ENCODE assay signal across 11 mouse cellular contexts in genomic region chr12:112151980-112152362, GRCm38 (mm10). TPM values are rescaled to one million over a fixed set of nuclear protein-coding genes. Genes with fewer than 3 reads are reported as not detected.
DNase-seq lines count a peak whose midpoint lies in the region; ATAC-seq and TF ChIP-seq lines count a peak whose summit lies in the region.
"Had no signal": no experiment of that assay in that cellular context is flagged by ENCODE, and none has a peak within 500 bp of the region (broad histone marks: within the 10 kb centered on the region; RNA-seq: fewer than 3 reads in every experiment).

No protein-coding gene starts in this region.

- ATAC-seq in forebrain, embryonic 12.5 days (ENCODE audit: low FRiP score) = no peak
- ATAC-seq in kidney, postnatal 0 days (replicated peaks; ENCODE audit: low FRiP score, low read depth) = no peak
- ATAC-seq in limb, embryonic 12.5 days (ENCODE audit: insufficient number of reproducible peaks, insufficient read depth, low FRiP score, low TSS enrichment, low read depth) = 0 out of 2 replicates have a peak, but pooled peaks have one; percentile 54

- H3K27me3 ChIP-seq in forebrain, embryonic 10.5 days (ENCODE audit: poor library complexity, severe bottlenecking) = peaks cover 34% of the 10 kb centered on the region
- H3K27me3 ChIP-seq in forebrain, embryonic 12.5 days = no peaks in the 10 kb centered on the region
- no peaks in the 10 kb centered on the region; the same call in 1 of the 2 replicates for H3K27me3 ChIP-seq in kidney, postnatal 0 days (ENCODE audit: insufficient read depth, low read length)
- H3K27me3 ChIP-seq in embryonic facial prominence, embryonic 10.5 days (replicated peaks; ENCODE audit: low read depth, poor library complexity, severe bottlenecking) = peaks cover 18% of the 10 kb centered on the region
- peaks cover 5% of the 10 kb centered on the region; the same call in 1 of the 2 replicates for H3K27me3 ChIP-seq in limb, embryonic 12.5 days

- no peak overlapping the region for H3K9ac ChIP-seq in forebrain, embryonic 12.5 days
- no peak overlapping the region for H3K9ac ChIP-seq in kidney, postnatal 0 days (ENCODE audit: low read depth, low read length)
- H3K9ac ChIP-seq in limb, embryonic 12.5 days (replicated peaks) = no peak overlapping the region
- H3K9ac ChIP-seq: heart, embryonic 12.5 days had no signal

- no peak overlapping the region for H3K4me2 ChIP-seq in forebrain, embryonic 12.5 days
- no peak overlapping the region for H3K4me2 ChIP-seq in kidney, postnatal 0 days (ENCODE audit: low read length)
- H3K4me2 ChIP-seq in limb, embryonic 12.5 days = no peak overlapping the region

- no peak for DNase-seq in forebrain, embryonic 10.5 days (ENCODE audit: extremely low spot score, low spot score)
- peak; percentile 50 for DNase-seq in kidney, postnatal 0 days (ENCODE audit: low spot score)
- no peak for DNase-seq in kidney, postnatal 25 days
- peak; percentile 75 for DNase-seq in embryonic facial prominence, embryonic 10.5 days (ENCODE audit: low spot score)
- DNase-seq in urinary bladder, adult 18-20 months (ENCODE audit: low spot score in 2 of 2) = no peak
- no peak for DNase-seq in lung, postnatal 14 days
- DNase-seq: cerebellum, postnatal 36 days; layer of hippocampus, adult 9-11 months had no signal

- H3K9me3 ChIP-seq in forebrain, embryonic 10.5 days = no peaks in the 10 kb centered on the region
- no peaks in the 10 kb centered on the region for H3K9me3 ChIP-seq in forebrain, embryonic 12.5 days
- H3K9me3 ChIP-seq in kidney, postnatal 0 days (replicated peaks; ENCODE audit: low read length) = no peaks in the 10 kb centered on the region
- no peaks in the 10 kb centered on the region for H3K9me3 ChIP-seq in embryonic facial prominence, embryonic 10.5 days
- H3K9me3 ChIP-seq in limb, embryonic 12.5 days = no peaks in the 10 kb centered on the region
- H3K9me3 ChIP-seq: heart, embryonic 12.5 days had no signal

- peaks cover 24% of the 10 kb centered on the region for H3K36me3 ChIP-seq in forebrain, embryonic 10.5 days (replicated peaks)
- H3K36me3 ChIP-seq in forebrain, embryonic 12.5 days (replicated peaks) = peaks cover 19% of the 10 kb centered on the region
- H3K36me3 ChIP-seq in kidney, postnatal 0 days (ENCODE audit: insufficient read depth, low read length) = no peaks in the 10 kb centered on the region
- H3K36me3 ChIP-seq in embryonic facial prominence, embryonic 10.5 days (replicated peaks) = peaks cover 25% of the 10 kb centered on the region
- H3K36me3 ChIP-seq in limb, embryonic 12.5 days = 0 out of 2 replicates have a peak, but pooled peaks cover 5% of the 10 kb centered on the region
- H3K36me3 ChIP-seq: heart, embryonic 12.5 days had no signal

- peak overlapping the region; percentile 79 for H3K27ac ChIP-seq in forebrain, embryonic 10.5 days
- no peak overlapping the region for H3K27ac ChIP-seq in forebrain, embryonic 12.5 days
- no peak overlapping the region for H3K27ac ChIP-seq in kidney, postnatal 0 days
- peak overlapping the region; percentile 83 for H3K27ac ChIP-seq in embryonic facial prominence, embryonic 10.5 days (replicated peaks)
- H3K27ac ChIP-seq in limb, embryonic 12.5 days = peak overlapping the region; percentile 82

- H3K4me1 ChIP-seq in forebrain, embryonic 10.5 days = peaks cover 99% of the 10 kb centered on the region
- peaks cover 99% of the 10 kb centered on the region for H3K4me1 ChIP-seq in forebrain, embryonic 12.5 days
- H3K4me1 ChIP-seq in kidney, postnatal 0 days (replicated peaks; ENCODE audit: insufficient read depth, low read length) = no peaks in the 10 kb centered on the region
- peaks cover 99% of the 10 kb centered on the region for H3K4me1 ChIP-seq in embryonic facial prominence, embryonic 10.5 days
- H3K4me1 ChIP-seq in limb, embryonic 12.5 days (replicated peaks) = peaks cover 87% of the 10 kb centered on the region

- no peak for TF ChIP-seq CTCF in kidney, postnatal 0 days (IDR thresholded peaks at IDR 0.05; ENCODE audit: low read depth)

- H3K4me3 ChIP-seq in forebrain, embryonic 10.5 days = no peak overlapping the region
- no peak overlapping the region for H3K4me3 ChIP-seq in forebrain, embryonic 12.5 days (replicated peaks)
- H3K4me3 ChIP-seq in kidney, postnatal 0 days (replicated peaks; ENCODE audit: low read depth, low read length) = no peak overlapping the region
- no peak overlapping the region; the same call in 1 of the 2 replicates for H3K4me3 ChIP-seq in embryonic facial prominence, embryonic 10.5 days
- H3K4me3 ChIP-seq in limb, embryonic 12.5 days (replicated peaks) = no peak overlapping the region
- H3K4me3 ChIP-seq: heart, embryonic 12.5 days had no signal

- 34% methylated on average over 6 of the region's 6 CpGs for WGBS in forebrain, embryonic 10.5 days
- WGBS in forebrain, embryonic 12.5 days = 41% methylated on average over 5 of the region's 6 CpGs
- 35% methylated on average over 6 of the region's 6 CpGs for WGBS in kidney, postnatal 0 days
- 23% methylated on average over 6 of the region's 6 CpGs for WGBS in embryonic facial prominence, embryonic 10.5 days
- WGBS in limb, embryonic 12.5 days = 19% methylated on average over 6 of the region's 6 CpGs

RNA-seq across cellular contexts. Expression of gene Kif26a, which starts 6.0 kb away (rescaled TPM):
- 3.8 and 4.4 TPM in 2 replicates for polyA plus RNA-seq in forebrain, embryonic 10.5 days (2016; fragmentation: Nextera tagmentation; extraction: Ambion mirVana)
- 11.8 and 14.0 TPM in 2 replicates for polyA plus RNA-seq in forebrain, embryonic 12.5 days (2016; fragmentation: Nextera tagmentation; extraction: Ambion mirVana)
- polyA plus RNA-seq in kidney, postnatal 0 days (2015; fragmentation: Nextera tagmentation; extraction: Ambion mirVana) = 2.2 and 2.7 TPM in 2 replicates
- polyA plus RNA-seq in embryonic facial prominence, embryonic 10.5 days (2016; fragmentation: Nextera tagmentation; extraction: Ambion mirVana) = 3.3 and 3.4 TPM in 2 replicates
- polyA plus RNA-seq in limb, embryonic 12.5 days (2016; fragmentation: Nextera tagmentation; extraction: Ambion mirVana) = 6.6 and 6.7 TPM in 2 replicates

RNA-seq across cellular contexts. Expression of gene Aspg, which starts 45.5 kb away (rescaled TPM):
- 1.3 and 2.0 TPM in 2 replicates for polyA plus RNA-seq in forebrain, embryonic 10.5 days (2016; fragmentation: Nextera tagmentation; extraction: Ambion mirVana)
- polyA plus RNA-seq in forebrain, embryonic 12.5 days (2016; fragmentation: Nextera tagmentation; extraction: Ambion mirVana) = 0.23 and 0.59 TPM in 2 replicates
- 2.2 and 2.3 TPM in 2 replicates for polyA plus RNA-seq in kidney, postnatal 0 days (2015; fragmentation: Nextera tagmentation; extraction: Ambion mirVana)
- polyA plus RNA-seq in embryonic facial prominence, embryonic 10.5 days (2016; fragmentation: Nextera tagmentation; extraction: Ambion mirVana) = 2.7 TPM in 2 replicates
- 3.1 and 3.4 TPM in 2 replicates for polyA plus RNA-seq in limb, embryonic 12.5 days (2016; fragmentation: Nextera tagmentation; extraction: Ambion mirVana)

Comparison
In these comparisons a context has a peak if more than half of its experiments do, and no peak if none do; other contexts are left out.
1. DNase-seq: peak in kidney, postnatal 0 days (single experiment) and embryonic facial prominence, embryonic 10.5 days (single experiment); none in forebrain, embryonic 10.5 days (single experiment), kidney, postnatal 25 days (0 of 2), urinary bladder, adult 18-20 months (0 of 2) and lung, postnatal 14 days (single experiment).
2. H3K27ac ChIP-seq: peak in forebrain, embryonic 10.5 days (single experiment), embryonic facial prominence, embryonic 10.5 days (single experiment) and limb, embryonic 12.5 days (single experiment); none in forebrain, embryonic 12.5 days (single experiment) and kidney, postnatal 0 days (single experiment).